Mouse (Mus musculus) olfactory bulb, adult 2 months (tissue): ENCODE measurements around the gene Capza1.

ENCODE experiments used
- CTCF ChIP-seq: fragments of 200-500 bp; IDR thresholded peaks from 2 replicates; pipeline ENCODE4 v1.5.1; 2012; ENCODE audit warnings: low read depth, mild to moderate bottlenecking, low read length, moderate library complexity; ENCODE audit not compliant: insufficient read depth
- POLR2A ChIP-seq: fragments of 200-500 bp; IDR thresholded peaks from 2 replicates; pipeline ENCODE4 v1.6.1; 2012; ENCODE audit warnings: mild to moderate bottlenecking, low read depth, low read length, moderate library complexity; ENCODE audit not compliant: insufficient read depth

GRCm38 (mm10) chr3:104814746-104815145, 49.6 kb downstream of the Capza1 start:
- TF ChIP-seq POLR2A (no peak), CTCF (no peak)
